Mouse (Mus musculus) lung, postnatal 0 days (tissue): Measurements from ENCODE around the gene Ankdd1b. TPM values are rescaled to one million over a fixed set of nuclear protein-coding genes. Genes with fewer than 3 reads are reported as not detected.

Experiments used
- ATAC-seq: fragments of 200-750 bp; cut with Nextera tagmentation; 2 replicates; pipeline ENCODE4 v1.8.0; 2017; ENCODE audit warnings: moderate library complexity
- DNase-seq: peaks from one replicate; pipeline ENCODE4 v3.0.0-alpha.2; 2016; ENCODE audit warnings: low spot score
- H3K27ac ChIP-seq: fragments of 300-500 bp; sonication (generic); 2 replicates; pipeline ENCODE4 v1.5.1; 2014; ENCODE audit warnings: antibody characterized with exemption, mild to moderate bottlenecking, low read length, mixed read lengths
- H3K27me3 ChIP-seq: fragments of 300-500 bp; sonication (generic); replicated peaks from 2 replicates; pipeline ENCODE4 v1.6.1; 2014; ENCODE audit warnings: low read length, mixed read lengths; ENCODE audit not compliant: insufficient read depth
- H3K36me3 ChIP-seq: fragments of 300-500 bp; sonication (generic); 2 replicates; pipeline ENCODE4 v1.6.1; 2014; ENCODE audit warnings: low read length, mixed read lengths; ENCODE audit not compliant: insufficient read depth
- H3K4me1 ChIP-seq: fragments of 300-500 bp; sonication (generic); 2 replicates; pipeline ENCODE4 v1.6.1; 2014; ENCODE audit warnings: antibody characterized with exemption, low read depth, low read length, mixed read lengths; ENCODE audit not compliant: insufficient read depth
- H3K4me2 ChIP-seq: fragments of 300-500 bp; sonication (generic); replicated peaks from 2 replicates; pipeline ENCODE4 v1.6.1; 2014; ENCODE audit warnings: low read depth, mild to moderate bottlenecking, low read length, moderate library complexity, mixed read lengths
- H3K4me3 ChIP-seq: fragments of 300-500 bp; sonication (generic); 2 replicates; pipeline ENCODE4 v1.5.1; 2014; ENCODE audit warnings: low read depth, low read length
- H3K9ac ChIP-seq: fragments of 300-500 bp; sonication (generic); replicated peaks from 2 replicates; pipeline ENCODE4 v1.6.1; 2014; ENCODE audit warnings: low read depth, mild to moderate bottlenecking
- H3K9me3 ChIP-seq: fragments of 300-500 bp; sonication (generic); 2 replicates; pipeline ENCODE4 v1.6.1; 2016; ENCODE audit warnings: low read length, mixed read lengths
- CTCF ChIP-seq: IDR thresholded peaks from 2 replicates; pipeline ENCODE4 v1.5.1; 2016; ENCODE audit warnings: antibody characterized with exemption, mild to moderate bottlenecking
- EP300 ChIP-seq: IDR thresholded peaks from 2 replicates; pipeline ENCODE4 v1.6.1; 2016; ENCODE audit warnings: antibody characterized with exemption, mild to moderate bottlenecking, control low read depth
- WGBS: fragments of 180-500 bp; shearing (Covaris S2); extraction: QIAGEN DNeasy Blood & Tissue Kit; methylation state at CpG from one replicate; pipeline ENCODE4 v1.1.7; 2014; 5-methylcytosine and 5-hydroxymethylcytosine counted together
- polyA plus RNA-seq: library from polyadenylated mRNA; unstranded; fragments of >200 nt; fragmentation: Nextera tagmentation; extraction: Ambion mirVana; gene quantifications from 2 replicates; pipeline ENCODE4 v1.2.1, GENCODE M21; 2015

The Ankdd1b gene
- polyA plus RNA-seq, 1 experiment from 2014 or later = 0.24 TPM

DNA sequence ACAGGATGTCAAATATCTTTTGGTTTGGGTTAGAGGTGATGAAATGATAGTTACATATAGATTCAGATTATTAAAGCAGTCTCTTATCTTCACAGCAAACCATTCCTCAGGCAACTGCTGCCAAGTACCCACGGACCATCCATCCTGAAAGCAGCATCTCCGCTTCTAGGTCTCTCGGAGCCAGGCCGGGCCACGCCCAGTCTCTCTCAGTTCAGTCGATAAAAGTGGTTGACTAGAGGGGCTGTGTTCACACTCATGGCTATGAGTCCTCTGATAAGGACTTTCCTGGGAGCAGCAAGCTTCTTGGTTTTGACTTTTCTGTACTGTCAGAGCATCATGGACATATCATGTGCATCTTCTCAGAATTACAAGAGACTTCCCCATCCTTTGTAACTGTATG is 56.6 kb downstream of the Ankdd1b start:
- ATAC-seq = no peak
- H3K4me3 ChIP-seq = no peak overlapping the region
- peaks cover 10% of the 10 kb centered on the region for H3K36me3 ChIP-seq
- H3K4me2 ChIP-seq = no peak overlapping the region
- no peaks in the 10 kb centered on the region for H3K27me3 ChIP-seq
- TF ChIP-seq EP300 (no peak), CTCF (no peak)
- no peak overlapping the region for H3K9ac ChIP-seq
- H3K4me1 ChIP-seq = no peaks in the 10 kb centered on the region
- H3K9me3 ChIP-seq = no peaks in the 10 kb centered on the region
- 72% methylated on average over 6 of the region's 6 CpGs for WGBS
- no peak for DNase-seq
- no peak overlapping the region for H3K27ac ChIP-seq

DNA sequence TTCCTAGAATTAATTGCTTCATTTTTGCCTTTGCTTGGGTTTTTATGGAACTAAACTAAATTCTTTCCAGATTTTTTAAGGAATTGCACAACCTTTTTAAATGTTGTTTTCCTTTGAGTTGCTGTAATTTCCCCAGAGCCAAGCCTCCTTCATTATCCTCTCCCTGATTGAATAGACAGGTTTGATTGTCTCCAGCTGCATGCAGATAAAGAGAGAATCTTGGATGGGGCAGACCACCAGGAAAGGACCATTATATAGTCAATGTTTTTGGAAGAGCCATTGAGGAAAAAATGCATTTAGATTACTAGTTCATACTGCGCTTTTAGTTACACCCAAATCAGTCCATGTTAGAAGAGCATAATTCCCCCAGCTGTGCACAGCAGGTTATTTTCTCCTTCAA is 62.2 kb downstream of the Ankdd1b start:
- no peak for ATAC-seq
- Histone ChIP-seq H3K4me1 (no peaks in the 10 kb centered on the region), H3K9me3 (no peaks in the 10 kb centered on the region), H3K36me3 (peaks cover 18% of the 10 kb centered on the region; the same call in 1 of the 2 replicates), H3K27ac (no peak overlapping the region), H3K4me3 (no peak overlapping the region), H3K9ac (no peak overlapping the region), H3K27me3 (no peaks in the 10 kb centered on the region), H3K4me2 (no peak overlapping the region)
- no peak for TF ChIP-seq CTCF
- DNase-seq = peak; percentile 41
- 87% methylated on average over 1 of the region's 1 CpGs for WGBS

DNA sequence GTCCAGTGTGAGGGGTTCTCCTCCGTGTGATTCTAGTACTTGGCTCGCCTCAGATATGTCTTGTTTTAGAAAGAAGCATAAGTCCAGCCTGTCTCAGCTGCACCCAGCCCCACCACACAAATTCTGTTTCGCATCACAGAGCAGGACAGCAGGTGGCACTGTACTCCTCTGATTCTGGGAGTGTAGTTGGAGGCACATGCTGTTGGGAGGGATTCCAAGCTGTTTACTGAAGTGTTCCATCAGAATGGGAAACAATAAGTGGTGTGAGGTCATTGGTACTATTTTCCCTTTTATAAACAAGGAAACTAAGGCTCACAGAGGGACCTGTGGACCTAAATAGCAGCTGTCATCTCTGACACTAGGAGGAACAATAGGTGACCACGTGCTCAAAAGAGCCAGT is 64.0 kb downstream of the Ankdd1b start:
- H3K27ac ChIP-seq = no peak overlapping the region
- TF ChIP-seq CTCF (peak; percentile 90), EP300 (peak; percentile 83)
- H3K9me3 ChIP-seq = no peaks in the 10 kb centered on the region
- WGBS = 53% methylated on average over 4 of the region's 4 CpGs
- H3K4me2 ChIP-seq = no peak overlapping the region
- H3K4me1 ChIP-seq = no peaks in the 10 kb centered on the region
- H3K4me3 ChIP-seq = no peak overlapping the region
- no peak overlapping the region for H3K9ac ChIP-seq
- H3K36me3 ChIP-seq = peaks cover 27% of the 10 kb centered on the region; the same call in 1 of the 2 replicates
- H3K27me3 ChIP-seq = no peaks in the 10 kb centered on the region
- peak; percentile 86 for DNase-seq
- ATAC-seq = peak; percentile 92

DNA sequence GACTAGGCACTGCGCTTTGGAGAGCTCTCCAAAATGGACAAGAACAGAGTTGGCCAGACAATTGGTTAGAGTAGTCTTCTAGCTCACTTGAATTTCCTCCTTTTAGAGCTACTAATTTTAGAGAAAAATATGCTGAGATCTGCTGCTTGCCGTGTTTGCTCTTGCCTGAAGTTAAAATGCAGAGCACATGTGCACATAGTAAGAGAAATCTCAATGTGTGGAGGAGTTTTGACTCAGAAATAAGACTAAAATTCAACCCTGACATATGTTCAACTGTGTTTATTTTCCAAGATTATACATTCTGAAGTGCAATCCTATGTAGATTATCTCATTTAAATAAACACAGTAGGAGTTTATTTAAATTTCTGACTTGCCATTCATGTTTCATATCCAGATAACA is 65.5 kb downstream of the Ankdd1b start:
- Histone ChIP-seq H3K4me2 (no peak overlapping the region), H3K36me3 (peaks cover 34% of the 10 kb centered on the region; the same call in 1 of the 2 replicates), H3K4me1 (no peaks in the 10 kb centered on the region), H3K27me3 (no peaks in the 10 kb centered on the region), H3K9ac (no peak overlapping the region), H3K27ac (no peak overlapping the region), H3K4me3 (no peak overlapping the region), H3K9me3 (no peaks in the 10 kb centered on the region)
- TF ChIP-seq EP300 = no peak
- TF ChIP-seq CTCF = no peak
- ATAC-seq (no peak), DNase-seq (no peak)
- WGBS = 83% methylated on average over 2 of the region's 2 CpGs

DNA sequence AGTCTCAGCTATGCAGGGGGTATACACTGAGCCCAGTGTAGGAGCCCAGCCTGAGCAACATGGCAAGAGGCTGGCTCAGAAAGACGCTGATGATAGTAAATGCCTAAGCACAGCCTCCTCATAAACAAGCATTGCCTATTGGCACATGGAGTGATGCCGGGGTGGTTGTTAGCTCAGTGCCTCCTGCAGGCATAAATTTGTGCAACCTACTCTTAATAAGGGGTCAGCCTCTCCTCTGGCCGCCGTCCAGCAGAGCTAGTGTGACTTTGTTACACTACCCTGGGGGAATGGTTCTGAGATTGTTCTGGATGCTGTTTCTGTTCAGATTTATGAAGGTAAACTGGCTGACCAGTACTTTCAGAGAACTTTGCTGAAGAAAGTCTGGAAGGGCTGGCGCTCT is 69.7 kb downstream of the Ankdd1b start:
- no peak overlapping the region for H3K4me2 ChIP-seq
- 91% methylated on average over 5 of the region's 5 CpGs for WGBS
- no peaks in the 10 kb centered on the region for H3K9me3 ChIP-seq
- no peak overlapping the region for H3K4me3 ChIP-seq
- no peaks in the 10 kb centered on the region for H3K4me1 ChIP-seq
- no peak overlapping the region for H3K9ac ChIP-seq
- H3K27ac ChIP-seq = no peak overlapping the region
- DNase-seq (no peak), ATAC-seq (no peak)
- TF ChIP-seq CTCF = no peak
- no peak for TF ChIP-seq EP300
- H3K27me3 ChIP-seq = no peaks in the 10 kb centered on the region
- peaks cover 63% of the 10 kb centered on the region for H3K36me3 ChIP-seq

- Histone ChIP-seq H3K4me2 (peak overlapping the region; percentile 69), H3K9ac (peak overlapping the region; percentile 43; the same call in 1 of the 2 replicates), H3K36me3 (peaks cover 13% of the 10 kb centered on the region; the same call in 1 of the 2 replicates), H3K4me1 (peaks cover 8% of the 10 kb centered on the region), H3K27ac (no peak overlapping the region), H3K27me3 (no peaks in the 10 kb centered on the region), H3K4me3 (peak overlapping the region; percentile 49; the same call in 1 of the 2 replicates), H3K9me3 (no peaks in the 10 kb centered on the region)
- no peak for TF ChIP-seq EP300
- no peak for TF ChIP-seq CTCF
- ATAC-seq (no peak), DNase-seq (no peak)
- 11% methylated on average over 2 of the region's 2 CpGs for WGBS
Measured at GRCm38 (mm10) chr13:96389301-96389700, 81.7 kb downstream of the Ankdd1b start.
